Mouse (Mus musculus) 416B (cell line): ENCODE results near the gene Olfr876.
"Not testable (repeated sequence)": the region's sequence is repeated elsewhere in the genome, so short reads cannot be mapped to it uniquely, and the experiment has no call there.

ENCODE experiments used
- DNase-seq: peaks from one replicate; pipeline ENCODE4 v3.0.0; 2011; ENCODE audit warnings: low read depth

The Olfr876 gene

DNA sequence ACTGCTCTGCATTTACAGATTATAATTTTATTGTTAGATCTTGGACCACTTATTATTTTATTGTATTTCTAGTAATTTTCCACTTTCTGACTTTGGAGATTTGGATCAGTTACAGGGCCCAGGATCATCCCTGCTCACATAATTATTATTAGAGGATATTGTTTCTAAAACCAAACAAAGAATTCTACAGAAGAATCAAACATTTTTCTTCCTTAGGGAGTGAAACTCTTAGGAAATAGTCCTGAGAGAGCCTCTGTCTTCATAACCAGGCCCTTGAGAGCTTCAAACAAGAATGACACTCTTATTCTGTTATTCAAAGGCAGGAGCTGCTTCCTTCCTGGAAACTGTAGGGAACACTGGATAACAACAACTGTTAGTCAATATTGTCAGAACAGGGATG is at the start of gene Olfr876:
Gene Olfr876, plus strand, starts transcription at position 301 of the 400 bp plus-strand sequence.
- DNase-seq, result no peak

DNA sequence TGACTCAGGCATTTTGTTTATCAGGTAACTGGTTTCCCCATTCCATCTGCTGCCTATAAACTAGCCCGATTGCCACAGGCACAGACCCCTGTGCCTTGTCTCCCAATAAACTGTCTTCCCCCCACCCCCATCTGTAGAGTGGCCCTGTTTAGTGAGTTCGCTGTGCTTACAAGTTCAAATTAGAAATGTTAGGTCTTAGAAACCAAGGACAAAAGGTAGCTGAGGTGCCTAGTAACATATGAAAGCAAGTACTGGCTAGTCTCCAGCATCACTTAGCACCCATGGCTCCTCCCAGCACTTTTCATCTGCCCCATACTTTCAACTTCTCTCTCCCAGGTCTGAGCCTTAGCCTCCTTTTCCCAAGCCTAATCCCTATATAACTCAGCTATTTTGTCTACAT is 41.1 kb upstream of the Olfr876 start:
- DNase-seq, result no peak

DNA sequence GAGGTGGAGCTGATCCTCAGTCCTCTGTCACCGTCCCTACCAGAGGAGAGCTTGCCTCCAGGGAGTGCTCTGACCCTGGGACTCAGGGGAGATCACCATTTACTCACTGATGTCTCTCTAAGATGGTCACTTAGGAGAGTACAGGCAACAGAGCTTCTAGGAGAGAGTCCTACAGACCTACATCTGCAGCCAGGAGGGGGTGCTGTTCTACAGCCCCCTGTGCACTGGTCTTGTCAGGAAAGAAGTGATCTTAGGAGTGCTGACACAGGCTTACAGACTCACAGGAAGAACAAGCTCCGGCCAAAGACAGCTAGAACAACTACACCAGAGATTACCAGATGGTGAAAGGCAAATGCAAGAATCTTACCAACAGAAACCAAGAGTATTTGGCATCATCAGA is 40.3 kb upstream of the Olfr876 start:
- peak; percentile 56 for DNase-seq

DNA sequence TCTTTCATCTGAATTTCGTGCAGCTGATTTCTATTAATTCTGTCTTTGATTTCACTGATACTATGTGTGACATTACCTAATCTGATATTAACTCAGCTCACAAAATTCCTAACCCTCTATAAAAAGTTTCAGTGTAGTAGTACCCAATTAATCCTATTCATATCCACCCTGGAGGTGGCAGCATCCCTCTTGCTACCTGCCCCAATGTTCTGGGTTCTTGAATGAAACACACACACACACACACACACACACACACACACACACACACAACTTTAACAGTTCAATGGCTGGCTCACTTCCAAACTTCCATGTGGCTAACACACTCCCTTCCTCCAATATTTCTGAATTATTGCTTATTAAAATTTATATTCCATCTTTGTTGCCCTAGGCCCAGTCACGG is 32.2 kb upstream of the Olfr876 start:
- DNase-seq, result no peak

DNA sequence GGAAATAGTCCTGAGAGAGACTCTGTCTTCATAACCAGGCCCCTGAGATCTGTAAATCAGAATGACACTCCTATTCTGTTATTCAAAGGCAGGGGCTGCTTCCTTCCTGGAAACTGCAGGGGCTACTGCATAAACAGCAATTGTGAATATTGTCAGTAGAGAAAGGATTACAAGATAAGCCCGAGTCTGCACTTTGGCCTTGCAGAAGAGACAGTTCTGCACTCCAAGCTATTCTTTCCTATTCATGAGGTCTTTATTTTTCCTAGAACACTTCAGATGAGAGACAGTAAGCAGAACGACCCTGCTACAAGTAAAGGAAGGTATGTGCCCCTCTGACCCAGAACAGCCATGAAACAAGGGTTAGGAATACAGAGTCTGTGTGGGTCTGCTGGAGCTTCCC is 31.1 kb upstream of the Olfr876 start, which contains the start of gene Olfr875:
Gene Olfr875, plus strand, starts transcription at position 99 of the 400 bp plus-strand sequence.
- DNase-seq, result no peak

DNA sequence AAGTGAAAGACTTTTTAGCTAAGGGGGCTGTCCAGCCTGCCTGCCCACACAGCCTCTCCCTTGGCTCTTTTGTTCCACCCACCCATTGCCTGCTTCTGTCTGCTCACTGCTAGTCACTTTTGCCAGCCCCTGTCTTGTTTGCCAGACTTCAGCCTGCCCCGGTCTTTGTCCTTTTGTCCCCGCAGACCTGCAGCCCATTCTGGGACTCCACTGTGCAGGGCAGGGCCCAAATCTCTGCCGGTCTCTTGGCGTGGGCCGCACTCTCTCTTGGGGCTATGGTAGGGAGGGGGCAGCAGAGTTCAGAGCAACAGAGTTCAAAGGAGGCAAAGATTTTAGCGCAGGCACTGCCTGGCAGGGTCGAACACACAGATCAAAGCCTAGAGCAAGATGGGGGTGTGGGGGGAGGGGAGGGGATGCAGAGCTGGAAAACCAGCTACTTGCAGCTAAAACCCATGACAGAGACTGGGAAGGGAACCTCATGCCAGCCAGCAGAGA is 20.0 kb upstream of the Olfr876 start:
- no peak for DNase-seq

DNA sequence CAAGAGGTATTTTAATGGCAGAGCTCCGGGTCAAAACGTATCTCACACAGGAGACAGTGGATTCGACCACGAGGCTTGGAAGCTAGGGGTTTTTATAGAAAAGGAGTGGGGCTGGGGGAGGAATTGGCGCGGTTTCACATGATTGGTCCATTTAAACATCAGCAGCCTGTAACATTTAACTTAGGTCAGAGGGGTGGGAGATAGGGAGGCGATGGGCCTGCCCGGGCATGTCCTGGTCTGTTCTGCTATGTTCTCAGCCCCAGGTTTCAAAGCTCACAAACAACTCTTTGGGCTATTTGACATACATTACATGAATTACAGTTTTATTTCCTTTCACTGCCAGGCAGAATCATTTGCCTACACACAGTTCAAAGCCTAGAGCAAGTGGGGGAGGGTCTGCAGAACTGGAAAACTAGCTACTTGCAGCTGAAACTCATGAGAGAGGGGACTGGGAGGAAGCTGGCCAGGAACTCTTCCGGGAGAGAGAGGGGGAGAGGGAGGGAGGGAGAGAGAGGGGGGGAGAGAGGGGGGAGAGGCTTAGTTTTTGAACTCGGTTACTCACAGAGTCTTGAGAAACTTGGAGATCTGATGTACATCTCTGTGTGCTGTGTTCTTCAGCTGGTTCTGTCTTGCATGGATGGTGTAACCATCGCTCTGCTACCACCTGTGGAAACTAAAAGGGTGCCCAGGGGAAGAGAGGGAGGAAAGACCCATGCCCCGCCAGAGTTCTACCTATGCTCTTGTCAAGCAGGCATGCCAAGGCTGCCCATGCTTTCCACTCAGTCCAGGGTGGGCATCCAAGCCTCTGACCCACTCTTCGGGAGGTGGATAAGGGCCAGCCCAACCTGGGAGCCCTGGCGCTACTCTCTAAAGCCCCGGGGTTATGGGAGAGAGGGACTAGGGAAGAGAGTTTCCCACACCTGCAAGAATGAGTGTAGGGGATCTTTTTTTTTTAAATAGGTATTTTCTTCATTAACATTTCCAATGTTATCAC is 19.1 kb upstream of the Olfr876 start:
- DNase-seq, result not testable (repeated sequence)

DNA sequence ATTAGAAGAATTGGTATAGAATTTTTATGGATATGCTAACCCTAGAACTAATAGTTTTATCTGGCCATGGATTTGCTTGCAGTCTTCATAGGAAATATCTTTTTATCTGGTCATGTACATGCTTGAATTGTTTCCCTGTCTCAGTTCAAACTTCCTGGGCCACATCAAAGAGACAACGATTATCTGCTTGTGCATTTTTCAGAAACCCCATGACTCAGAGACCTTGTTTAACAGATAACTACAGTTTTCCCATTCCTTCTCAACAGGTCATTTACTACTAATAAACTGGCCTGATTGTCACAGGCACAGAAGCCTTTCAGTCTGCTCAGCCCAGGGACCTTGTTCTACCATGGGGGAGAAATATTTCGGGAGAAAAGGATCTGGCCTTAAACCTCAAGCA is 16.4 kb upstream of the Olfr876 start:
- DNase-seq, result no peak

DNA sequence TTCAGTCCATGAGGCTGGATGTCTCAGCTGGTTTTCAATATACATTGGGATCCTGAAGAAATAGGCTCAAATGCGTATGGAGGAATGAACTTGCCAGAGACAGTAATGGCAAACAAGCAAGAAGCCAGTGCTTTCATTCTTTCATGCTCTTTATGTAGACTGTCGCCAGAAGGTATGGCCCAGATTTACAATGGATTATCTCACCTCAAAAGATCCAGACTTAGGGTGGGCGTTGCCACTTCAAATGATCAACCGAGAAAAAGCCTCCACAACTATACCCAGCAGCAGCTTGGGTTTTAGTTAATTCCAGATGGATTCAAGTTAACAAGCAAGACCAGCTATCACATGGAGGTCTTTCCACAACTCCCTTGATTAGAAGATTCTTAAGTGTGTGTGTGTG is 776 bp upstream of the Olfr876 start:
- no peak for DNase-seq

DNA sequence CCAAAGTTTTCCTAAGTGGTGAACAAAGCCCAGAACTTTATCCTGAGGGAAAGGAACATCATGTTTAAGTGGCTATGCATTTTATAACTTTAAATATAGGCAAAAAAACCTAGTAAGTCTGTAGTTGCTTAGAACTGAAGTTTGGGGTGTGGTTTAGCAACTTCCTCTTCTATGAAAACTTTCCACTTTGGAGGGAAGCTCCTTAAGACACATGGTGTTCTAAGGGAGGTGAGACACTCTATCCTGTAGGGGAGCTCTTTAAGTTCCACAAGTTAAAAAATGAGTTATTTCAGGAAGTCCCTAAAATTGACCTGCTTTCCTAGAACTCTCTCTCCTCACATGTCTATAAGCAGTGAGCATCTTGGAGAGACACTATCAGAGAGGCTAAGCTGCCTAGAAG is 4.4 kb downstream of the Olfr876 start:
- peak; percentile 46 for DNase-seq

DNA sequence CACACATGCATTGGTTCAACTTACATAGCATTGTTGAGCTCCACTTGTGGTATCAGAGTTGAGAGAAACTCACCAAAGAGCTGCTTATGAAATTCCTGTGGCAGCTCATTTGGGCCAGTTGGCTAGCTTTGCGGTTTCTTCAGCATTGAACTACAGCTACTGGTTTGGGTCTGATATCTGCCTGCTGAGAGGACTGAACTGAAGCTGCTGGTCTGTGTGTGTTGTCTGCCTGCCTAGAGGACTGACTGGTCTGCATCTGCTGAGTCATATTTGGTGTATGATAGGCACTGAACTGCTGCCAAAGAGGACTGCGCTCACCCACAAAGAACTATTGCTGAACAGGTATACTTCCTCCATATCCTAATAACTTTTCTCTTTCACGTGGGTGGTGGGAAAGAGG is 5.6 kb downstream of the Olfr876 start:
- no peak for DNase-seq

DNA sequence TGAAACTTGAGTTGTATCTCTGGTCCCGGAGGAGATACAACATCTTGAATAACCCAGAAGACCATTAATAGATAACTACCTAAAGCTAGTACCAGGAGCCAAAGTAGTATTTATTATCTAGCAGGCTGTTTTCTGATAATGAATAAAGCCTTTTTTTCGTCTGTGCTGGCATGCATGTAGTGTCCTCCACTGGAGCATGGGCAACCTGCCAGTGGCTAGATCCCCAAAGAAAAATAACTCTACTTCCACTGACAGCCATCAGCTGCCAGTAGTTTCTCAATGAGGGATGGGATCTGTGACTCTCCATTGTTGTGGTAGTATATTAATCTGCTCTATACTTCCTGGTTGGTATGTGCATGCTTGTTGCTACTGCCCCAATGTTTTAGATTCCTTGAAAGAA is 6.1 kb downstream of the Olfr876 start:
- DNase-seq, result no peak

DNA sequence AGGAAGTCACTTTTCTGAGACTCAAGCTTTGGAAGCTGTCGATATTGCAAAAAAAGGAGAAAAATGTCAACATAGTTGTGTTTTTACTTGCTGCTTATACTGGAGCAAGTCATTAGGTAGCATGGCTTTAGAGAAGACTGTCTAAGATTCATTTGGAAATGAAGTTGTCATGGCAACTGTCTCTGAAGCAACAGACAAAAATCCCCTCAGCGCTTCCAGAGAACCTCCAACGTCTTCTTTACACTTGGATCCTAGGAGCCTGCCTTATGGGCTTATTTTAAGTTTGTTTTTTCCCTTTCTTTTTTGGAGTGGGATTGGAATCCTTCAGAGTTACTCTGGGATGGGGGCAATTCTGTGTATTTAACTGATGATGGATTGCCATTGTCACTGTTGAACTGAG is 11.9 kb downstream of the Olfr876 start:
- no peak for DNase-seq

DNA sequence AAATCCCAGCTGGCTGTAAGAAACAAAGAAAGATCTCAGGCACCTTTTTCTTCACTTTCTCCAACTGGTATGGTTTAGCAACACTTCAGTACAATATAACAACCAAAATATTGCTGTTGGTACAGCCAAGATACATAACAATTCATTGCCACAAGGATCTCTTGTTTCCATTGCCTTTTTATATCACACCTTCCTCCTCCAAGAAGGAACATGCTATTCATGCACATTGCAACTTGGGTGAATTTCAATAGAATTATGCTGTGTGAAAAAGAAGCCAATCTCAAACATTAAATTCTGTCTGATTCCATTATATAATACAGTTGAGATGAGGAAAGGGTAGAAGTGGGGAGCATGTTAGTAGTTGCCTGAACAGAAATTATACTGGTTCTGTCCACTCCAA is 27.1 kb downstream of the Olfr876 start:
- DNase-seq, result no peak

DNA sequence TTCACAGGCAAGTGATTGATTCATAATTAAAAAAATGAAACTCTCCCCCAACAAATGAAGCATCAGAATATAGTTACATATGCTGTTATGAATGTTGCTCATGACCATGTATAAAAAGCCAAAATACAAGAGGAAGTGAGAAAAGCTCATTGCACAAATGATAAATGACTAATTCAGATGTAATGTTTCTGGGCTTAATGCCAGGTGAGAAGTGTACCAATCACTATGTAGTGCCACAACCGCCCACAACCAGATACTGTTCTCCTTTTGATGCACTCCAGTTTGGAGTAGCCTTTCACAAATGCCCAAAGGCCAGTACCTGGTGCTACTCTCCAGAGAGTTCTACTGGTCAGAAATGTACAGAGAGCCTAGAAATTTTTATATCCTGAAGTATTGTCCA is 30.5 kb downstream of the Olfr876 start:
- peak; percentile 64 for DNase-seq

DNA sequence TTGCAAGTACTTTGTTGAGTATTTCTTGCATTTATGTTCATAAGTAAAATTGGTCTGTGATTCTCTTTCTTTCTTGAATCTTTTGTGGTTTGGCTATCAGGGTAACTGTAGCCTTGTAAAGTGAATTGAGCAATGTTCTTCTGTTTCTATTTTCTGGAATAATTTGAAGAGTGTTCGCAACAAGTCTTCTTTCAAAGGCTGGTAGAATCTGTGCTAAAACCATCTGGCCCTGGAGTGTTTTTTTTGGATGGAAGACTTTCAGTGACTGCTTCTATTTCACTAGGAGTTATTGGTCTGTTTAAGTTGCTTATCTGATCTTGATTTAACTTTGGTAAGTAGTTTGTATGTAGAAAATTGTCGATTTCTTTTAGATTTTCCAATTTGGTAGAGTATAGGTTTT is 46.4 kb downstream of the Olfr876 start:
- DNase-seq, result no peak

DNA sequence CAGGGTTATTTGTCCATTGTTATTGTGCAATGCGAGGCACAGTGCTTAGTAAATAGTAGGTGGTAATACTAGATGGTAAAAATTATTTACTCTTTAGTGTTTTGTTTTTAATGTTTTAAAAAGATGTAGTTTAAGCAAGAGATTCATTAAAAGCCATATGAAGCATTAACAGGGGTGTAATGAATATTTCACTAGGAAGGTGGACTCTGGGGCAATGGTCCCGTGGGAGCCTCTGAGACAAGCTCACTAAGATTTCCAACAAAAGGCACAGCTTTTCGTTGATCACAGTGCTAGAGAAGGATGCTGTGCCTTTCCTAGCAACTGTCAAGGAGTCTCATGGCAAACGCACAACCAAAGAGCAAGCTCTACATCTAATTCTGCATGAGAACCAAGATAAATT is 51.1 kb downstream of the Olfr876 start, which contains the start of gene Olfr877:
Gene Olfr877, plus strand, starts transcription at position 301 of the 400 bp plus-strand sequence.
- no peak for DNase-seq
